Mouse (Mus musculus) retina, embryonic 14.5 days (tissue): Measurements from ENCODE around the gene Ltv1.
"Not testable (repeated sequence)": the region's sequence is repeated elsewhere in the genome, so short reads cannot be mapped to it uniquely, and the experiment has no call there.

Experiments
- DNase-seq: peaks from one replicate; pipeline ENCODE4 v3.0.0-alpha.2; 2015; ENCODE audit warnings: low spot score

Gene Ltv1

GRCm38 (mm10) chr10:13193496-13193895, 528 bp upstream of the Ltv1 start:
- not testable (repeated sequence) for DNase-seq

GRCm38 (mm10) chr10:13189881-13190280, 3.1 kb downstream of the Ltv1 start:
- no peak for DNase-seq

- no peak for DNase-seq
Observed at GRCm38 (mm10) chr10:13186754-13187153, 6.2 kb downstream of the Ltv1 start.

GRCm38 (mm10) chr10:13184170-13184766, 8.7 kb downstream of the Ltv1 start:
- no peak for DNase-seq

- no peak for DNase-seq
Observed at GRCm38 (mm10) chr10:13180211-13180610, 12.8 kb downstream of the Ltv1 start.

GRCm38 (mm10) chr10:13177973-13178624, 14.9 kb downstream of the Ltv1 start, which contains the start of gene Zc2hc1b:
Gene Zc2hc1b, minus strand, starts transcription at chr10:13178023.
- DNase-seq: no peak

- DNase-seq: no peak
Observed at GRCm38 (mm10) chr10:13175866-13176265, 17.1 kb downstream of the Ltv1 start.

- no peak for DNase-seq
Observed at GRCm38 (mm10) chr10:13172798-13173221, 20.2 kb downstream of the Ltv1 start.

- no peak for DNase-seq
Observed at GRCm38 (mm10) chr10:13171461-13171860, 21.5 kb downstream of the Ltv1 start.

GRCm38 (mm10) chr10:13170739-13171448, 22.1 kb downstream of the Ltv1 start:
- DNase-seq: no peak

GRCm38 (mm10) chr10:13168461-13168860, 24.5 kb downstream of the Ltv1 start:
- no peak for DNase-seq

- no peak for DNase-seq
Observed at GRCm38 (mm10) chr10:13162031-13162430, 30.9 kb downstream of the Ltv1 start.

- no peak for DNase-seq
Observed at GRCm38 (mm10) chr10:13160913-13161312, 32.1 kb downstream of the Ltv1 start.

GRCm38 (mm10) chr10:13155377-13155776, 37.6 kb downstream of the Ltv1 start:
- DNase-seq: no peak

GRCm38 (mm10) chr10:13152811-13153364, 40.1 kb downstream of the Ltv1 start:
- DNase-seq: no peak

- DNase-seq: no peak
Observed at GRCm38 (mm10) chr10:13151353-13151752, 41.6 kb downstream of the Ltv1 start.

- DNase-seq: no peak
Observed at GRCm38 (mm10) chr10:13150435-13150834, 42.5 kb downstream of the Ltv1 start.

- DNase-seq: no peak
Observed at GRCm38 (mm10) chr10:13140434-13140833, 52.5 kb downstream of the Ltv1 start.

GRCm38 (mm10) chr10:13137906-13138305, 55.1 kb downstream of the Ltv1 start:
- DNase-seq: no peak

- no peak for DNase-seq
Observed at GRCm38 (mm10) chr10:13135751-13136150, 57.2 kb downstream of the Ltv1 start.

GRCm38 (mm10) chr10:13135276-13135675, 57.7 kb downstream of the Ltv1 start:
- no peak for DNase-seq

- DNase-seq: no peak
Observed at GRCm38 (mm10) chr10:13133850-13134249, 59.1 kb downstream of the Ltv1 start.
